Mouse (Mus musculus): ENCODE data around the gene 1500011B03Rik. TPM values are rescaled to one million over a fixed set of nuclear protein-coding genes. Genes with fewer than 3 reads are reported as not detected.
A peak's percentile ranks its signal among the peaks of the same experiment; 100 is the strongest.

The 1500011B03Rik gene
- total RNA-seq, 4 experiments from 2014 or later, result 3.6 to 6.3 (median 4.7) TPM

DNA sequence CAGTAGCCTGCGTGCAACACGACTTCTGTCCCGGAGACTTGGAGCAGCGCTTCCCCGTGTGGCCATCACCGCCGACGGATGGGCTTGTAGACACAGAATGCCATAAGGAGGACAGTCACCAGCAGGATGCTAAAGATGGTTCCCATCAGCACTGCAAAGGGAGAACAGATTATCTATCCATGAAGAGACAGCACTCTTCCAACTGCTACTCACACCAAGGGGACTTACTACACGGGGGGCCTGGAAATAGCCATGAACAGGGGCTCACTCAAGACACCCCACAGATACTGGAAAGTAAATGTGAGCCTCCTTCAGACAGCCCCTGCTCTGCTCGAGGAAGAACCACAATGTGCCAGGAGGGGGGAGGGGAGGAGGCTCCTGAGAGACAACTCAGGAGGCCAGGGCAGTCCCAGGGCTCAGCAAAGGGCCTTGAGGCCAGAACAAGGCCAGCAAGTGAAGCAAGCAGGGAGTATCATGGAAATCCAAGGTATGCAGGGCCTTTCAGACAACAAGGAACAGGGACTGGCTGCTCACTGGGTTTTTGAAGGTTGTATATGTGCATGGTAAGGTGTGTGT, 14.0 kb downstream of the 1500011B03Rik start:
- DNase-seq (ENCODE audit: low spot score), result no peak

DNA sequence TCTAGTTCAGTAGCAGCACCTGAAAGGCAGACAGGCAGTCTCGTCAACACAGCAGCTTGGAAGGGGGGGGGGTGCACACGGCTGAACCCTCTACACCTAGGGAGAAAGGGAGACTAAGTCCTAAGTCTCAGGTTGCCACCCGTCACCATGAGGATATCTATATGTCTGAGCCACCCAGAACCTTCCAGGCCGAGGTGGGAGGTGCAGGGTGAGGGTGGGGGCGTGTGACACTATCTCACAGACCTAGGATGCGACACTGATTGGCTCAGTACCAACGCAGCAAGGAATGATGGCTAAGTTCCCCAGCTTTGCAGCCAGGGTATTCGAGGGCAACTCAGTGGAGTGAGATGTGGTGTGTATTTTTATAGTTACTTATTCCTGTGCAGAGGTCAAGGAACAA, 14.9 kb downstream of the 1500011B03Rik start:
- no peak for DNase-seq (ENCODE audit: low spot score)

DNA sequence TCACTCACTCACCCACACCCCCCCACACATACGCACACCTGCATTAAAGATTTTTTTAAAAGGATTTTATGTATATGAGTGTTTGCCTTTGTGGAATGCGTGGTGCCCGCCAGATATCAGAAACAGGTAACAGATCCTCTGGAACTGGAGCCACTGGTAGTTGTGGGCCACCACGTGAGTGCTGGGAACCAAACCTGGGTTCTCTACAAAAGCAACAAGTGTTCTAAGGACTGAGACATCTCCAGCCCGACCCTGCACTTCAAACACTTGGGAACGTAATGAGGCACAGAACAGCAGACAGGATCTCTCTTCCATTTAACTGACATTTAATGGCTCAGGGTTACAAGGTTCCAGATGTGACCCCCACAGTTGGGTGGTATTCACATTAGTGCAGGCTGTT, 15.4 kb downstream of the 1500011B03Rik start:
- no peak for DNase-seq (ENCODE audit: low spot score)

DNA sequence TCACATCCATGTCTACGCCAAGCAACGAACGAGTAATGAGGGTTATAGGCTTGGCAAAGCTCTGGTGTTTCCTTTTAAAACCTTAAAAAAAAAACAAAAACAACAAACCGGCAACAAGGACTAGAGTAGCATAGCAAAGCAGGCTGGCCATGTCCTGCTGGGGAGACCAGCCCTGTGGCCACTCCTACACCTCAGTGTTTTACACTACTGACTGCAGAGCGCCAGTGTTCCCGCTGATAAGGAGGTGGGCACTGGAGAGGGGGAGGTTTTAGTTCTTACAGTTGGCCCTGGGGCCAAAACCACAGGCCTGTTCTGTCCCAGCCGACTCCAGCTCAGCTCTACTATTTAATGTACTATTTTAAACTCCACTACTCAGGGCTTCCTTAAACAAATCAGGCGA, 15.8 kb downstream of the 1500011B03Rik start:
- DNase-seq (ENCODE audit: low spot score), result no peak

DNA sequence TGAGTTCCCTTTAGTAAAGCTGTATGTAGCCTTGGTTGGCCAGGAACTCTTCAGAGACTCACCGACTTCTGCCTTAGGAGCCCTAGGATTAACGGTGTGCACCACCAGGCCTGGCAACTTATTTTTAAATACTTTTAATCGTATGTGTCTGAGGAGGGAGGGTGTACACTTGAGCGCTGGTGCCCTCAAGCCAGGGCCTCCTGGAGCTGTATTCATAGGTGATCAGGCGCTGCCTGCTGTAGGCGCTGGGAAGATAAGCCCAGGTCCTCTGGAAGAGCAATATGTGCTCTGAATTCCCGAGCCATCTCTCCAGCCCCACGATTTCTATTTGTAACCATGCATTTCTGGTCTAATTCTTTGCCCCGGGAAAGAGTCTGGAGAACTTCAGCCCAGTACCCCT, 16.2 kb downstream of the 1500011B03Rik start:
- no peak for DNase-seq (ENCODE audit: low spot score)

DNA sequence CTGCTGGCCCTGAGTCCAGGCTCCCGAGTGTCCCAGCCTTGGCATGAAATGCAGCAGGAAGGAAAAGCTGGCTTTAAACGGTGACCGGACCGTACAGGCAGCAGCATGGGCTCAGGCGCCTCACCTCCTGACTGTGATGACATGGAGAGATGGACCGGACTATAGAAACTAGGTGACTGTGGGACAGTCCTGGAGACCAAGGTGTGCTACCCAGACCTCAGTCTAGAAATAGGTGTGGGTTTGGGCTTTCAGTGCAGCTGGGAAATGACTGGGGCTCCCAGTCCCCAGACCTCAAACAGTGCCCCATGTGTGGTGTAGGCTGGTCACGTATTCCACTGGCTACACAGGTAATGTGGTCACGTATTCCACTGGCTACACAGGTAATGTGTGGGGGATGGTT, 16.6 kb downstream of the 1500011B03Rik start:
- no peak for DNase-seq (ENCODE audit: low spot score)

DNA sequence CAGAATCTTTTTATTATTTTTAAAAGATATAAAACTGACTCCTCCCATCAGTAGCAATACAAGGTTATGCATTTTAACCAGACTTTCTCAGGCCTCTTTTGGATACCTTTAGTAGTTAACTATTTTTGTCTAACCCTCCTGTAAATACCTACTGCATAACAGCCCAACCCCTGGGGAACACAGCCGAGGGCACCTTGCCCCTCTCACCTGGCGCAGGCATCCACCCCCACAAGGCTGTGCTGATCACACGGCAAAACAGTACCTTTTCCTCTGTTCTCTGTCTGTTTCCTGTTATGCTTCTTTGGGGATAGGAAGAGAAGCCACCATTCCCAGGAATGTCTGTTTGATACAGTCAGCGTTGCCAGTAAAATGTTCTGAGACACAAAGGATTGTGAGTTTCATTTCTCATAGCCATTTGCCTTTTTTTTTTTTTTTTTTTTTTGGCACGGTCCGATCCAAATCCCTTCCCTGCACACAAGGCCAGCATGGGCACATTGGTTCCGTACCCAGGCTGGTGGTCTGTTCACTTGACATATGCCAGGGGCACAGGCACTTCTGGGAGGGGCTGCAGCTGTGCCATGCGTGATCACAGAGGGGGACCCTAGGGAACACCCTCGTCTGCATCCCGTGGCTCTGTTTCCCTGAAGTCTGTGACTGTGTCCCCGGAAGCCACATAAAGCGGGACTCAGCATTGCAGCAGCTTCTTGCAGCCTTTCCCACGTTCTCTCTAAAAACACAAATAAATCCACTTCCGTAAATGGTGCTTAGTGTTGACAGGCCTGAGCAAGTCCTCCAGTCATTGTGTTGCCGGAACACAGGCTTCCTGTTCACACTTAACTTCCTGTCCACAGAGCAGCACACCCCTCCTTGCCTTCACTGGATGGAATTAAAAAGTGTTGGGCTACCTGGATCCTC, 17.6 kb downstream of the 1500011B03Rik start:
- DNase-seq (ENCODE audit: low spot score), result peak; percentile 60

DNA sequence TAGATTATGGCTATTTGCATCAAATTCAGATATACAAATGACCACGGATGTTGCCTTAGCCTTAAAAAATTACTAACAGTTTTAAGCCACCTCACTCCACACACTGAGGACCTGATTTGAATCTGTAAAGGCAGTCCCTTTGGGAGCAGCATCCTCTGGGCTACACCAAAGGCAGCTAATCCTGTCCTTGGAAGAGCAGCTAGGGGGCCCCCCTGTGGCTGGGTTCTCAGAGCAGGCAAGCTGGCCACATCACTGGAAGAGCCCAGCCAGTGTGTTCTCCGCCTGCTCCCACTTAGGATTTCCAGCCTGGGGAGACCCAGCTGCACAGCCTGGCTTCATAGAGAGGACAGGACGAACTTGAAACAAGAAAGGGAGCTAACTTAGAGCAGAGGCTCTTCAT, 18.3 kb downstream of the 1500011B03Rik start:
- DNase-seq (ENCODE audit: low spot score), result no peak

DNA sequence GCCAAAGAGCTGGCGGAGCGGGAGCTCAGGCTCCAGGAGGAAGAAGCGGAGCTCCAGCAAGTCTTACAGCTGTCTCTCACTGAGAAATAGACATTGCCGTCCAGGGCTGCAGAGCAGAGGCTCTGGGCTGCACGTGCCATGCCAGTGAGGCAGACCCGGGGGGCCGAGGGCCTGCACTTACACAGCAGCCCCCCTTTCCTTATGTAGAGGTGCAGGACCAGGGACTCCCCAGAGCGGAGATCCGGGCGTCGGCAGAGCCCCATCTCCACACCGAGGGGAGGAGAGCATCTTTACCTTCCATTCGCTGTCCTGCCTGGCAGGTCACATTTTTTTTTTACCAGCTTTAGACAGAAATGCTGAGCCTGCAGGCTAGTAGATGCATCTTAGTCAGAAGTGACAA, 18.9 kb downstream of the 1500011B03Rik start:
- no peak for DNase-seq (ENCODE audit: low spot score)

DNA sequence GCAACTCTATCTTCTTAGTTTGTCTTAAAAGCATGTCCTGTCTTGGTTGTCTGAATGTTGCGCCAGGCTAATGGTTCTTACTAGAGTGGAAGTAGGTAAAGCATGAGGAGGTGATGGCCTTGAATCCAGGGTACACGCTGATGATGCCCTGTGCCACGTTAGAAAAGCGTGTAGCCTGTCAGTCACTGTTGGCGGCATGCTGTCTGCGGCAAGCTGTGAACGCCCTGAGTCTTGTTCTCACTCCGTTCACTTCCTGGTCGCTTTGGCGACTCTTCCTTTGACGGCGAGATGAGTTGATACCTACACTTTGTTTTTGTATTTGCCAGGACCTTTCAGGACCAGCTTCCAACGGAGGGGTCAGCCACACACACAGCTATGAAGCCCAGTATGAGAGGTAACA, 20.0 kb downstream of the 1500011B03Rik start:
- DNase-seq (ENCODE audit: low spot score), result no peak

DNA sequence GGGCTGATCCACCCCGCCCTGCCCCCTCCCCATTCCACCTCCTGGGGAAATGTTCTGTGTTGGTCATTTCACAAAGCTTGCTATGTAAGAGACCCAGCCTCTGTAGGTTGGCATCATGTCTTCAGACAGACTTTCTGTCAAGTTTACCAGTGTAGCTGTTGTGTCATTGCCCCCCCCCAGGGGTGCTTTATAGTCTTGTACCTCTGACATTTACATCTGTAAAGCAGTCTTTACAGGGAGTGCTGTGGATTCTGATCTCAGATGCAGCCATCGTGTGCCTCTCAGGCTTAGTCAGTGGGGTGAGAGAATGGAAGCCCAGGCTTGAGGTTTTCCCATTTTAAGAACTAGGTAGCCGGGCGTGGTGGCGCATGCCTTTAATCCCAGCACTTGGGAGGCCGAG, 21.4 kb downstream of the 1500011B03Rik start:
- DNase-seq (ENCODE audit: low spot score), result no peak

DNA sequence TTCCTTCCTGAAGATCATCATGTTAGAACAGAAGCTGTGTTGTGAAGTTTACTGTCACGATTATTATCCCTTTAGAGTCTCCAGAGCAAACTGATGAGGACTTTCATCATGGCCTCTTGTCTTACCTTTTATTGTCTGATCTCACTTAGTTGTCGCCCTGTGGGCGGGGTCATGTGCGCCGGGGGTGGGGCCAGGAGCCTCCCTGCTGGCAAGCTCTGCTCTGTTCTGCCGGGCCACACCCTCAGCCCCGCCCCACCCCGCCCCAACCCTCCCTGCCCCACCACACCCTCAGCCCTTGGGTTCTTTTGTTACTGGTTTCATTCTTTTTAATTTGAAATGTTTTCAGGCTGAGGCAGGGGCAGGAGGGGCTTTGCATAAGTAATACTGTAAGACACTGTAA, 22.2 kb downstream of the 1500011B03Rik start:
- DNase-seq (ENCODE audit: low spot score), result no peak

DNA sequence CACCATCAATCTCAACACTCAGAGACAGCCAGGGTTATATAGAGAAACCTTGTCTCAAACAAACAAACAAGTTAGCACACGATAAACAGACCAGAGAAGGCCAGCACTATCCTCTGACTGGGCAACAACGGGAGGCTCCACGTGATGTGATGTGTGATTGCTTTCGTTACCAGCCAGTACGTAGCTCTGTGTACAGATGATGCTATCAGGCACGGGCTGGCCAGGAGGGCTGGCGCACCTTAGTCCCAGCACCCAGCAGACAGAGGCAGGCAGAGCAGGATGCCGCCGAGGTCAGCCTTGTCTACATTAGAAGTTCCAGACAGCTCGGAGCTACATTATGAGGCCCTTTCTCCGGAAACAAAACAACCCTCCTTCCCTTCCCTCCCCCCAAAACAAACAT, 23.4 kb downstream of the 1500011B03Rik start:
- no peak for DNase-seq (ENCODE audit: low spot score)

DNA sequence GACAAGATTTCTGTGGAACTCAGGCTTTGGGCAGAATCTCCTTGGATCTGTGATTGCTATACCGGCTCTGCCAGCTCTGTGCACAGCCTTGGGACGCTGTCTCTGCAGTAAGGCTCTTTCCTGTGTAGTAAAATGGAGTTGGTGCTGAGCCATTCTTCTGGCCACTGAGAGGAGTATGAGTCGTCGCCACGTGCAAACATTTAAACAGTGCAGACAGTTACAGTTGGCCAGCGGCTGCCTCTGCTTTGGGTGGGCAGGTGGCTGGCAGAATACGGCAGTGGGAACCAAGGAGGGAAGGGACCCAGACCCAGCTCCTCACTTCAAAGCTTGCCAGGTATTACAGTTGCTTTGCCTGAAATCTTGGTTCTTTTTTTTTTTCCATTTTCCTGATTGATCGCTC, 26.0 kb downstream of the 1500011B03Rik start:
- no peak for DNase-seq (ENCODE audit: low spot score)

DNA sequence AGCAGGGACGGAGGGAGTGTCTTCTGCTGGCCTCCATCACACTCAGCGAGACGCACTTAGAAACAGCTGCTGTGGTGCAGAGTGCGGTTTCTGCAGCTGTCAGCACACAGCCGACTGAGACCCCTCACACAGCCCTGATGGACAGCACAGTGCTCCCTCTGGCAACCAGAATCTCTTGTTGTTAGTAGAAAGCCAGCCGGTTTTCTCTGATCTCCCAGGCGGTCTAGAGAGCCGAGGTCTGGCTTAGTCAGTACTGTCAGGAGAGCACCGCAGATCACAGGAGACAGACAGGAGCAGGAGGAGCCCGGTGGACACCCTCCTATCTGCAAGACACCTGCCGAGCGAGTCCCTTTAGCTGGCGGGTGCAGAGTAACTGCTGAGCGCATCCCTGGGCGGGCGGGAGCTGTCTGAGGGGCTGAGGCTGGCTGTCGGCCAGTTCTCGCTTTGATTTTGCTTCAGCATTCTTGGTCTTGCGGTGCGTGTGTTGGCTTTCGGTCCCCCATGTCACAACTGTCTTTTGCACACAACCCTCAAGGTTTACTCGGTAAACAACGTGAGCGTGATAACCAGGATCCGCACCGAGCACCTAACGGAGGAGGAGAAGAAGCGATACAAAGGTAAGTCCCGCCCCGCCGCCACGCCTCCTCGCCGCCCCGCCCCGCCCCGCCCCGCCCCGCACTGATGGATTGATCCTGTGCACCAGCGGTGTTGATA, 26.8 kb downstream of the 1500011B03Rik start:
- DNase-seq (ENCODE audit: low spot score), result no peak

DNA sequence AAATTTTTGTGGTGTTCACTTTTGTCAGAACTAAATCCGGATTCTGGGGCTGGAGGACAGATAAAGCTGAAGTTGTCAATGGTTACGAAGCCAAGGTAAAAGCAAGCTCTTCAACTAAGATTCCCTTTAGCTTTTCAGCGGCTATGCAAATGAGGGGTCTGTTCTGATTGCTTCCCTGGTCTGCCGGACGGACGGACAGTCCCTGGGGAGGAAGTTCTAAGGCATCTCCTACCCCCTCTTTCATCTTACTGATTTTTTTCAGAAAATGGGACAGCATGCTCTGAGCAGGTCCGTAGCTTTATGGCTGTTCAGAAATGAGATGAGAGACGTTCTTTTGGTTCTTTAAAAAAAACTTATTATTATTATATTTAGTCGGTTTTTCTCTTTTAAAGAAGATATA, 27.6 kb downstream of the 1500011B03Rik start:
- no peak for DNase-seq (ENCODE audit: low spot score)

DNA sequence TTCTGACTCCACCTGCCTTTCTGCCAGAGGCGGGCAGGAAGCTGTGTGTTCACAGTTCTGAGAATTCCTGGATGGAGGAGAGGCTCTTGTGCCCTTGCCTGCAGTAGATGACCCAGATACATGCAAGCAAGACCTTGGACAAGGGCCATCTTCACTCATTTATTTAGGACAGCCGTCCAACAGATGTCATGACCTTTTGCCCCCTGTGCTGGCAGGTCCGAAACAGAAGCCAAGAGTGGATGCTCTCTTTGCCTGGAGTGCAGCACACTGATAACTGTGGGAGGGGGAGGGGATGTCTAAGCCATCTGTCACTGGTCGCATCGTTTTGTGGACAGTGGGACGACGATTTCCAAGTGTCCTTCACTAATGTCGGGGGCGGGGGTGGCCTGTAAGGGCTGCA, 28.0 kb downstream of the 1500011B03Rik start:
- no peak for DNase-seq (ENCODE audit: low spot score)

DNA sequence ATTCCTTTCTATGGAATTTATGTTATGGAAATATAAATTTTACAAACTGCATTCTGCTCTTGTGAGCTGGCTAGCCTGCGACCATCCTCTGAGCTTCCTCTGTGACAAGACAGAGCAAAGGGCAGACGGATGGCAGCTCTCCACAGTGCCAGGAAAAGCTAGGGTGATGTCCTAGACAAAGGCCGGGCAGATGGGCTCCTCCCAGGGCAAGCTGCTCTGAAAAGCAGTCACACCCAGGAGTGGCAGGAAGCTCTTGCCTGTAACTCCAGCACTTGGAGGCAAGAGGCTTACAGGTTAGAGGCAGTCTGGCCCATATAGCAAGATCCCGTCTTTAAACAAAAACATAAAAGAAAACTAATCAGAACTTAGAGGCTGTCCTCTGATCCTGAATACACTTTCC, 28.7 kb downstream of the 1500011B03Rik start:
- no peak for DNase-seq (ENCODE audit: low spot score)

DNA sequence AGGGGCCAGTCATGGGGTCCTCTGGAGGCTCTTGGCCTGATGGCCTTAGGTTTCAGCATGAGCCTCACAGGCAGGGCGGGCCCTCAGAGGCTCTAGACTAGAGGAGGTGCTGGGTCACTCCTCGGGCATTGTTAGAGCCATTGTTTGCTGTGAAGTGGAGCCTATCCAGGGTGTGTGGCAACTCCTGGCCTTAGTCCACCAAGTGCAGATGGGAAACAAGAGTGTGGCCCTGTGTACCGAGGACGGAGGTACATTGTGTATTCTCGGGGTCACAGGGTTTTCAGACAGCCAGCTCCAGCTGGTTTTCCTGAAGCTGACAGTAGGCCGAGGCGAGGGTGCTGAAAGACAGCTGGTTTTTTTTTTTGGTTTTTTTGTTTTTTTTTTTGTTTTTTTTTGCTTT, 30.0 kb downstream of the 1500011B03Rik start:
- no peak for DNase-seq (ENCODE audit: low spot score)

DNA sequence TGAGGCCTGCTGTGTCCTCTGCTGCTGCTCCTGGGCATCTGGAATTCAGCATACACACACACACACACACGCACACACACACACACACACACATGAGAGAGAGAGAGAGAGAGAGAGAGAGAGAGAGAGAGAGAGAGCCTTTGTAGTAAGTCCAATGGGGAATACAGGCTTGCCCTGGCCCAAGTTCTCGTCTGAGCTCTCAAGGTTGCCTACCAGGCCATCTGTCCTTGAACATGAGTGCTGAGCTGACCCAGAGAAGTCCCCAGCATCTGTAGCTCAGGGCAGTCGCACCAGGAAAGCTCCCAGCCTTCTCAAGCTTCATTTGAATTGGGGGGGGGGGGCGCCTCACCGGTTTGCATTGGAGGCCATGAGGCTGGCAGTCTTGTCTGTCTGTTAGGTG, 38.1 kb downstream of the 1500011B03Rik start:
- no peak for DNase-seq (ENCODE audit: low spot score)

DNA sequence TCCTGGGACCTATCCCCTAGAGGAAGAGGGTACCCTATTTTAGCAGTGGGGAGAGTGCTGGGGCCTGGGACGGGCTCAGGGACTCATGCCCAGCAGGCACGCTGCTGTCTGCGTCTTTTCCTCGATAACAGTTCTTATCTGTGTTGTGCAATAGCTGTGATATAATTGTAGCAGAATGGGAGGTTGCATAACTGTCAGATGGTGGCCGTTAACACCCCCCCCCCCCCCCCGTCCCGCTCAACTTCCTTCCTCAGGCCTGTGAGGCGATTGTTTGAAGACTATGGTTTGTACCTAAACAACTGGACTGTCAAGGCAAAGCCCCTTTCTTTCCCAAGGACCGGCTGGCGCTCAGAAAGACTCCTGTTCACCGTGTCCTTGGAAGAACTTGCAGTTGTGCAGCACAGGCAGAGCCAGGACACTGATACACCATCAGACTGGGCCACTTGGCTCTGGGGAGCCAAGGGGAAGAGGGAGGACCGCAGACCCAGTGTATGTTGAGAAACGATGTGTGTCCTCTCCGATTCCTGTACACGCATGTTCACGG, 38.6 kb downstream of the 1500011B03Rik start:
- peak; percentile 60 for DNase-seq (ENCODE audit: low spot score)

DNA sequence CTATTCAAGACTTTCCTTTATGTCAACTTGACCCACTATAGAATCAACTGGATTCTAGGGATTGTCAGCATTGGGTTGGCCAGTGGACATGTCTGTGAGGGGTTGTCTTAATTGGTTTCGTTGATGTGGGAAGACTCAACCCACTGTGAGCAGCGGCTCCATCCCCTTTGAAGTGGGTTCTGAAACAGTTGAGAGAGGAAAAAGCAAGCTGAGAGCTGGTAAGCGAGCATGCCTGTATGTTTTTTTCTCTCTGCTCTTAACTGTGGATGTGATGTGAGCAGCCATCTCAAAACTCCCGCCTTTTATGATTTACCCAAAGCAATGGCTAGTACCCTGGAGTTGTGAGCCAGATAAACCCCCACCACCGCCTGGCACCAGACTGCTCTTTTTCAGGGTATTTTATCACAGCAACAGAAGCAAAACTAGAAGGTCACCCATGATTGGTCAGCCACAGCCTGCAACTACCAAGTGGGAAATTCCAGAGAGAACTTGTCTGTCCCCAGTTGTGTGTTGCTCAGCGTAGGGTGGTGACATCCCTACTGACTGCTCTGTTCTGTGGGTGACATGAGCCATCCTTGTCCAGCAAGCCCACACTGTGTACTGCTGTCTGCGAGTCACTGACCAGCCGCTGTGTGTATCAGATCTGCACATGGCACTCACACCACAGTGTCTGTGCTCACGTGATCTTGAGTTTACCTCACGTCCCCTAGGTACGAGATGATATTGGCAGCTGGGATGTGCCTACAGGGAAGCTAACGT, 39.7 kb downstream of the 1500011B03Rik start:
- no peak for DNase-seq (ENCODE audit: low spot score)
